Mouse (Mus musculus) bone marrow, adult 2 months (tissue): ENCODE measurements around the gene Piezo1.

ENCODE experiments used
- CTCF ChIP-seq: fragments of 200-500 bp; IDR thresholded peaks from 2 replicates; pipeline ENCODE4 v1.5.1; 2011; ENCODE audit warnings: low read length, control low read depth; ENCODE audit not compliant: control insufficient read depth, insufficient read depth
- POLR2A ChIP-seq: fragments of 200-500 bp; IDR thresholded peaks from 2 replicates; pipeline ENCODE4 v1.6.1; 2011; ENCODE audit warnings: low read depth, mild to moderate bottlenecking, control low read depth, low read length, borderline replicate concordance; ENCODE audit not compliant: control insufficient read depth

- no peak for TF ChIP-seq CTCF
- TF ChIP-seq POLR2A = no peak
These were observed 18.9 kb upstream of the Piezo1 start for GRCm38 (mm10) chr8:122569996-122570395.
